Mouse (Mus musculus) stomach, embryonic 15.5 days (tissue): ENCODE measurements at regions not wholly inside any gene's neighbourhood (a gene's known extent, or its start where the extent isn't known, plus 50 kb on each side); places are given as distances from the start of the nearest gene placed in this dataset.

ENCODE experiments used
- ATAC-seq: fragments of 200-750 bp; cut with Nextera tagmentation; 2 replicates; pipeline ENCODE4 v1.8.0; 2017; ENCODE audit warnings: low read depth, moderate number of reproducible peaks, moderate TSS enrichment; ENCODE audit not compliant: insufficient read depth, low FRiP score
- H3K27ac ChIP-seq: fragments of 300-500 bp; sonication (generic); 2 replicates; pipeline ENCODE4 v1.5.1; 2015; ENCODE audit warnings: mild to moderate bottlenecking, inconsistent platforms
- H3K27me3 ChIP-seq: fragments of 300-500 bp; sonication (generic); replicated peaks from 2 replicates; pipeline ENCODE4 v1.6.1; 2015; ENCODE audit warnings: inconsistent platforms
- H3K36me3 ChIP-seq: fragments of 300-500 bp; sonication (generic); 2 replicates; pipeline ENCODE4 v1.6.1; 2015; ENCODE audit warnings: inconsistent platforms
- H3K4me1 ChIP-seq: fragments of 300-500 bp; sonication (generic); 2 replicates; pipeline ENCODE4 v1.6.1; 2015; ENCODE audit warnings: inconsistent platforms
- H3K4me2 ChIP-seq: fragments of 300-500 bp; sonication (generic); 2 replicates; pipeline ENCODE4 v1.6.1; 2015; ENCODE audit warnings: mild to moderate bottlenecking, inconsistent platforms
- H3K4me3 ChIP-seq: fragments of 300-500 bp; sonication (generic); replicated peaks from 2 replicates; pipeline ENCODE4 v1.5.1; 2015; ENCODE audit warnings: inconsistent platforms
- H3K9ac ChIP-seq: fragments of 300-500 bp; sonication (generic); 2 replicates; pipeline ENCODE4 v1.6.1; 2015; ENCODE audit warnings: inconsistent platforms
- H3K9me3 ChIP-seq: fragments of 300-500 bp; sonication (generic); 2 replicates; pipeline ENCODE4 v1.6.1; 2016; ENCODE audit warnings: inconsistent platforms
- WGBS: fragments of 180-500 bp; shearing (Covaris S2); methylation state at CpG from one replicate; pipeline ENCODE4 v1.1.7; 2015; 5-methylcytosine and 5-hydroxymethylcytosine counted together

DNA sequence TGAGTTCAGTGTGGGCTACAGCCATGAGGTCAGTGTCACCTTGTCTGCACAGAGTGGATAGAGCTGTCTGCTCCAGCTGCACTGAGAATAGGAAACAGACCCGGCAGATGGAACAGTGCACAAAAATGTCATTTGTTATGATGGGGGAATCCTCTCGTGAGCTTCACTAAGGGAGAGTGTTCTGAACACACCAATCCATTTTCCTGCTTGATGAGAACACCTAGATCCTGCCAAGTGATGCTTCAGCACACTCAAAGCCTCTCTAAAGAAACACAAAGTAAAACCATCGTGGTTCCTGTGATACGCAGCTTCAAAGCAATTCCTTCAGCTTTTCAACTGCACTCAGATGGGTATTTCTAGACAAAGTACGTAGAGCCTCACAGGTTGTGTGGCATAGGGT lies 69.0 kb upstream of the Pdzrn3 start:
- Histone ChIP-seq H3K9me3 (no peaks in the 10 kb centered on the region), H3K27me3 (no peaks in the 10 kb centered on the region), H3K4me1 (no peaks in the 10 kb centered on the region), H3K4me2 (no peak overlapping the region), H3K9ac (no peak overlapping the region), H3K36me3 (no peaks in the 10 kb centered on the region), H3K27ac (no peak overlapping the region), H3K4me3 (no peak overlapping the region)
- ATAC-seq, result no peak
- WGBS, result 64% methylated on average over 5 of the region's 5 CpGs

DNA sequence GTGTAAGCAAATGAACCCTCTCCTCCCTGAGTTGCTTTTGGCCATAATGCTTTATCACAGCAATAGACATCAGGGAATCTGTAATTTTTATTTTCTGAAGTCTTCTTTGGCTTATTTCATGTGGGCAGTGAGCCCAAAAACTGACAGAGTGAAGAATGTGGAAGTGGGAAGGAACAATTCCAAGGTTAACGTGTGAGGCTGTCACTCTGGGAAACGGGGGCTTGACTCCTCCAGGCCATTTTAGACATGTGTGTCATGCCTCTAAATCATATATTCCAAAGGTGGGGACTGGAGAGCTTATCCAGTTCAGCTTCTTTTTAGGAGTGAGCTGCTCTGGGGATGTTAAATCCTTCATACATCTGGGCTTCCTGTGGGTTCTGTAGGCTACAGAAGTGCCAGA lies 68.6 kb upstream of the Pdzrn3 start:
- no peak for ATAC-seq
- no peak overlapping the region for H3K4me2 ChIP-seq
- H3K27me3 ChIP-seq, result no peaks in the 10 kb centered on the region
- H3K9ac ChIP-seq, result no peak overlapping the region
- no peak overlapping the region for H3K4me3 ChIP-seq
- H3K36me3 ChIP-seq, result no peaks in the 10 kb centered on the region
- H3K27ac ChIP-seq, result no peak overlapping the region
- H3K4me1 ChIP-seq, result no peaks in the 10 kb centered on the region
- WGBS, result 22% methylated on average over 2 of the region's 2 CpGs
- H3K9me3 ChIP-seq, result no peaks in the 10 kb centered on the region

DNA sequence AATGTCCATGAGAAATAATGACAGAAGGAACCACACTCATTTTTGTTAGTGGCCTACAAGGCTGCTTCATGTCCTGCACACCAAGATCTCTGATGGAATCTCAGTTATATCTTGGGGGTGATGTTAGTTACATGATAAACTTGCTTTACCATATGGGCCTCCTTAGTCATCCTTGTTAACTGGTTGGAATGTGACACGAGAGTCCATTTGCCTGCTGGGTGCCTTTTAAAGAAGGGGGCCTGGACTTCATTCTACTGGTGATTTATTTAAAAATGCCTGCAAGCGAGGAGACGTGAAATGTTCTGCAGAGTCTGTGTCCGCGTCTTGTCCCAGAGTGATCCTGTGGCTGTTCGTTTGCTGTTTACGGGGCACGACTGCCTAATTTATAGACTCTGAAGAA lies 55.1 kb upstream of the Pdzrn3 start:
- Histone ChIP-seq H3K27me3 (no peaks in the 10 kb centered on the region), H3K4me2 (no peak overlapping the region), H3K9me3 (no peaks in the 10 kb centered on the region), H3K4me1 (0 out of 2 replicates have a peak, but pooled peaks cover 2% of the 10 kb centered on the region), H3K27ac (no peak overlapping the region), H3K9ac (no peak overlapping the region), H3K4me3 (no peak overlapping the region), H3K36me3 (no peaks in the 10 kb centered on the region)
- 52% methylated on average over 8 of the region's 8 CpGs for WGBS
- no peak for ATAC-seq

DNA sequence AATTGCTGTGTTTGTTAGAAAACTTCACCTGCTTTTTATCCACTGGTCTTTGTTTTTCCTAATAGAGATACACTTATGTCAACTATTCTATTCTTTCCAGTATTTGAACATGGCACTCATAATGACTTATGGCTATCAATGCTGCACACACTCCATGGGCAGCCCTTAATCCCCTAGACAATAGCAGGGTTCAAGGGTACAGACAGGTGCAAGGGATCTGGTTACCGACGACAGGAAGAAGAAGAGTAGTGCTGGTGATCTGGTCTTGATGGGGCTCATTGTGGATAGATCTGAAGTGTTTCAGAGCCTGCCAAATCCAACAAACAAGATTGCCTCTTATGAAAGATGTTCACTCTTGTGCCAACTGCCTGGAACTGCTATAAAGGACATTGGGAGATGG lies 51.9 kb upstream of the Pdzrn3 start:
- Histone ChIP-seq H3K9ac (no peak overlapping the region), H3K27ac (no peak overlapping the region), H3K4me1 (0 out of 2 replicates have a peak, but pooled peaks cover 2% of the 10 kb centered on the region), H3K27me3 (no peaks in the 10 kb centered on the region), H3K36me3 (no peaks in the 10 kb centered on the region), H3K9me3 (no peaks in the 10 kb centered on the region), H3K4me3 (no peak overlapping the region), H3K4me2 (no peak overlapping the region)
- WGBS, result 41% methylated on average over 2 of the region's 2 CpGs
- no peak for ATAC-seq
